Mouse (Mus musculus) kidney, embryonic 14.5 days (tissue): Measurements from ENCODE around the gene Agrp. TPM values are rescaled to one million over a fixed set of nuclear protein-coding genes. Genes with fewer than 3 reads are reported as not detected.

Source experiments
- ATAC-seq: fragments of 200-750 bp; cut with Nextera tagmentation; 2 replicates; pipeline ENCODE4 v1.8.0; 2017; ENCODE audit warnings: moderate number of reproducible peaks, mild to moderate bottlenecking, moderate TSS enrichment, moderate library complexity; ENCODE audit not compliant: low FRiP score, low TSS enrichment
- H3K27ac ChIP-seq: fragments of 300-500 bp; sonication (generic); 2 replicates; pipeline ENCODE4 v1.5.1; 2014; ENCODE audit warnings: low read depth, mild to moderate bottlenecking, low read length, moderate library complexity, mixed read lengths
- H3K27me3 ChIP-seq: fragments of 300-500 bp; sonication (generic); 2 replicates; pipeline ENCODE4 v1.6.1; 2014; ENCODE audit warnings: mild to moderate bottlenecking, low read length; ENCODE audit not compliant: control insufficient read depth, insufficient read depth
- H3K36me3 ChIP-seq: fragments of 300-500 bp; sonication (generic); 2 replicates; pipeline ENCODE4 v1.6.1; 2014; ENCODE audit warnings: low read length, mixed read lengths; ENCODE audit not compliant: control insufficient read depth, insufficient read depth
- H3K4me1 ChIP-seq: fragments of 300-500 bp; sonication (generic); 2 replicates; pipeline ENCODE4 v1.6.1; 2014; ENCODE audit warnings: low read length, mixed read lengths; ENCODE audit not compliant: control insufficient read depth, insufficient read depth
- H3K4me2 ChIP-seq: fragments of 300-500 bp; sonication (generic); replicated peaks from 2 replicates; pipeline ENCODE4 v1.6.1; 2014; ENCODE audit warnings: low read depth, mild to moderate bottlenecking, low read length
- H3K4me3 ChIP-seq: fragments of 300-500 bp; sonication (generic); 2 replicates; pipeline ENCODE4 v1.5.1; 2014; ENCODE audit warnings: mild to moderate bottlenecking, low read length
- H3K9ac ChIP-seq: fragments of 300-500 bp; sonication (generic); 2 replicates; pipeline ENCODE4 v1.6.1; 2014; ENCODE audit warnings: low read depth, mild to moderate bottlenecking, low read length, moderate library complexity
- H3K9me3 ChIP-seq: fragments of 300-500 bp; sonication (generic); 2 replicates; pipeline ENCODE4 v1.6.1; 2016; ENCODE audit warnings: low read length; ENCODE audit not compliant: control insufficient read depth
- WGBS: fragments of 180-500 bp; shearing (Covaris S2); extraction: QIAGEN DNeasy Blood & Tissue Kit; methylation state at CpG from one replicate; pipeline ENCODE4 v1.1.7; 2014; 5-methylcytosine and 5-hydroxymethylcytosine counted together
- polyA plus RNA-seq: library from polyadenylated mRNA; unstranded; fragments of >200 nt; fragmentation: Nextera tagmentation; extraction: Ambion mirVana; gene quantifications from 2 replicates; pipeline ENCODE4 v1.2.1, GENCODE M21; 2014

The Agrp gene
- polyA plus RNA-seq, 1 experiment from 2014 or later: 1.3 TPM

- Histone ChIP-seq H3K9ac (no peak overlapping the region), H3K4me2 (no peak overlapping the region), H3K4me1 (peaks cover 13% of the 10 kb centered on the region), H3K27me3 (no peaks in the 10 kb centered on the region), H3K9me3 (no peaks in the 10 kb centered on the region), H3K36me3 (peaks cover 16% of the 10 kb centered on the region), H3K27ac (no peak overlapping the region), H3K4me3 (no peak overlapping the region)
- WGBS: 78% methylated on average over 2 of the region's 2 CpGs
- ATAC-seq: no peak
Measured at GRCm38 (mm10) chr8:105640511-105640910, 3.3 kb upstream of the Agrp start.

GRCm38 (mm10) chr8:105639835-105640234, 2.6 kb upstream of the Agrp start:
- no peaks in the 10 kb centered on the region for H3K9me3 ChIP-seq
- 83% methylated on average over 1 of the region's 1 CpGs for WGBS
- H3K36me3 ChIP-seq: peaks cover 11% of the 10 kb centered on the region
- no peaks in the 10 kb centered on the region for H3K27me3 ChIP-seq
- H3K4me3 ChIP-seq: no peak overlapping the region
- no peak for ATAC-seq
- no peak overlapping the region for H3K4me2 ChIP-seq
- no peak overlapping the region for H3K27ac ChIP-seq
- peaks cover 16% of the 10 kb centered on the region for H3K4me1 ChIP-seq
- H3K9ac ChIP-seq: no peak overlapping the region

- peaks cover under 1% of the 10 kb centered on the region; the same call in 1 of the 2 replicates for H3K36me3 ChIP-seq
- H3K4me3 ChIP-seq: peak overlapping the region; percentile 95; the same call in 1 of the 2 replicates
- H3K9me3 ChIP-seq: no peaks in the 10 kb centered on the region
- peaks cover 16% of the 10 kb centered on the region for H3K4me1 ChIP-seq
- no peaks in the 10 kb centered on the region for H3K27me3 ChIP-seq
- ATAC-seq: no peak
- peak overlapping the region; percentile 53 for H3K4me2 ChIP-seq
- H3K27ac ChIP-seq: no peak overlapping the region
- 81% methylated on average over 4 of the region's 4 CpGs for WGBS
- H3K9ac ChIP-seq: peak overlapping the region; percentile 99; the same call in 1 of the 2 replicates
Measured at GRCm38 (mm10) chr8:105638510-105638909, 1.3 kb upstream of the Agrp start.

GRCm38 (mm10) chr8:105637601-105638041, 428 bp upstream of the Agrp start:
- WGBS: 0% methylated on average over 11 of the region's 11 CpGs
- Histone ChIP-seq H3K27me3 (no peaks in the 10 kb centered on the region), H3K4me3 (peak overlapping the region; percentile 95), H3K9me3 (no peaks in the 10 kb centered on the region), H3K4me2 (peak overlapping the region; percentile 53), H3K36me3 (no peaks in the 10 kb centered on the region), H3K4me1 (peaks cover 16% of the 10 kb centered on the region), H3K9ac (peak overlapping the region; percentile 99), H3K27ac (peak overlapping the region; percentile 100)
- ATAC-seq: no peak

GRCm38 (mm10) chr8:105636018-105636962, 903 bp downstream of the Agrp start, which contains the start of gene Ctcf:
TSS of gene Ctcf (plus strand) at chr8:105636568.
- under 1% methylated on average over 88 of the region's 126 CpGs for WGBS
- H3K27me3 ChIP-seq: no peaks in the 10 kb centered on the region
- peak within 1 kb of the TSS; percentile 99 for H3K9ac ChIP-seq
- no peaks in the 10 kb centered on the region for H3K36me3 ChIP-seq
- ATAC-seq: peak; percentile 91
- peaks cover 16% of the 10 kb centered on the region for H3K4me1 ChIP-seq
- no peaks in the 10 kb centered on the region for H3K9me3 ChIP-seq
- H3K27ac ChIP-seq: peak within 1 kb of the TSS; percentile 100
- peak within 1 kb of the TSS; percentile 95 for H3K4me3 ChIP-seq
- peak within 1 kb of the TSS; percentile 53 for H3K4me2 ChIP-seq

GRCm38 (mm10) chr8:105635481-105635880, 1.7 kb downstream of the Agrp start:
- Histone ChIP-seq H3K27ac (peak overlapping the region; percentile 100; the same call in 1 of the 2 replicates), H3K9me3 (no peaks in the 10 kb centered on the region), H3K36me3 (no peaks in the 10 kb centered on the region; the same call in 1 of the 2 replicates), H3K4me3 (peak overlapping the region; percentile 95), H3K9ac (peak overlapping the region; percentile 99), H3K27me3 (no peaks in the 10 kb centered on the region), H3K4me1 (peaks cover 16% of the 10 kb centered on the region), H3K4me2 (peak overlapping the region; percentile 53)
- ATAC-seq: no peak
- 4% methylated on average over 11 of the region's 11 CpGs for WGBS

- Histone ChIP-seq H3K4me2 (peak overlapping the region; percentile 53), H3K4me3 (peak overlapping the region; percentile 95), H3K27me3 (no peaks in the 10 kb centered on the region), H3K9ac (no peak overlapping the region; the same call in 1 of the 2 replicates), H3K36me3 (no peaks in the 10 kb centered on the region; the same call in 1 of the 2 replicates), H3K9me3 (no peaks in the 10 kb centered on the region), H3K27ac (no peak overlapping the region), H3K4me1 (peaks cover 16% of the 10 kb centered on the region)
- 77% methylated on average over 2 of the region's 2 CpGs for WGBS
- ATAC-seq: no peak
Measured at GRCm38 (mm10) chr8:105634771-105635458, 2.3 kb downstream of the Agrp start.

GRCm38 (mm10) chr8:105629337-105629736, 7.9 kb downstream of the Agrp start:
- WGBS: 93% methylated on average over 4 of the region's 4 CpGs
- Histone ChIP-seq H3K4me2 (no peak overlapping the region), H3K4me1 (peaks cover 6% of the 10 kb centered on the region), H3K27me3 (no peaks in the 10 kb centered on the region), H3K36me3 (no peaks in the 10 kb centered on the region; the same call in 1 of the 2 replicates), H3K27ac (no peak overlapping the region), H3K9ac (no peak overlapping the region), H3K4me3 (no peak overlapping the region), H3K9me3 (no peaks in the 10 kb centered on the region)
- no peak for ATAC-seq
